Mouse (Mus musculus) forebrain, embryonic 16.5 days (tissue): ENCODE measurements around the gene Fbxw15. TPM values are rescaled to one million over a fixed set of nuclear protein-coding genes. Genes with fewer than 3 reads are reported as not detected.

ENCODE experiments used
- polyA plus RNA-seq: library from polyadenylated mRNA; unstranded; fragments of >200 nt; fragmentation: Nextera tagmentation; extraction: Ambion mirVana; gene quantifications from 2 replicates; pipeline ENCODE4 v1.2.1, GENCODE M21; 2015

Gene Fbxw15
- polyA plus RNA-seq, 1 experiment from 2014 or later = not detected

Other genes starting within 250 kb of the Fbxw15 start
- gene Fbxw28, start 228.6 kb downstream of the Fbxw15 start, polyA plus RNA-seq = not detected in 2 replicates
- gene Fbxw22, start 164.0 kb downstream of the Fbxw15 start, polyA plus RNA-seq = not detected in 2 replicates
- not detected in 2 replicates for gene Fbxw16, start 119.1 kb downstream of the Fbxw15 start, polyA plus RNA-seq
- not detected in 2 replicates for gene Fbxw19, start 72.4 kb downstream of the Fbxw15 start, polyA plus RNA-seq
- gene Fbxw24, start 57.8 kb upstream of the Fbxw15 start, polyA plus RNA-seq = 0.27 TPM in 1 of 2 replicates, not detected in the other
- not detected in 2 replicates for gene Fbxw25, start 96.4 kb upstream of the Fbxw15 start, polyA plus RNA-seq
- not detected in 2 replicates for gene Fbxw18, start 134.4 kb upstream of the Fbxw15 start, polyA plus RNA-seq
- gene Fbxw26, start 177.8 kb upstream of the Fbxw15 start, polyA plus RNA-seq = not detected in 2 replicates
- not detected in 2 replicates for gene Fbxw27, start 222.4 kb upstream of the Fbxw15 start, polyA plus RNA-seq
- not detected in 2 replicates for gene Spink8, start 244.0 kb upstream of the Fbxw15 start, polyA plus RNA-seq